Mouse (Mus musculus): Measurements from ENCODE around the gene Stx8. TPM values are rescaled to one million over a fixed set of nuclear protein-coding genes. Genes with fewer than 3 reads are reported as not detected.

Stx8 gene
- total and polyA plus RNA-seq, 2 experiments = 3.5 to 12.9 TPM

GRCm38 (mm10) chr11:68213896-68214295, 247.9 kb downstream of the Stx8 start:
- no peak for DNase-seq (ENCODE audit: extremely low read depth, low read depth, low spot score)
- 67% methylated on average over 3 of the region's 3 CpGs for WGBS
- Histone ChIP-seq H3K36me3 (ENCODE audit: control insufficient read depth, insufficient read depth, low read length) (no peaks in the 10 kb centered on the region), H3K27me3 (ENCODE audit: control insufficient read depth, insufficient read depth, low read length) (no peaks in the 10 kb centered on the region), H3K4me3 (ENCODE audit: insufficient read depth, low read depth, low read length) (no peak overlapping the region), H3K27ac (replicated peaks; ENCODE audit: insufficient read depth, low read depth, low read length) (no peak overlapping the region), H3K79me2 (ENCODE audit: control insufficient read depth, insufficient read depth, low read length) (no peaks in the 10 kb centered on the region), H3K9ac (ENCODE audit: low read depth, low read length) (no peak overlapping the region), H3K4me1 (ENCODE audit: control insufficient read depth, insufficient read depth, low read length) (no peaks in the 10 kb centered on the region)
- no peak for TF ChIP-seq POLR2A (IDR thresholded peaks at IDR 0.05; ENCODE audit: extremely low read depth, insufficient read depth, low read length)

GRCm38 (mm10) chr11:68214496-68215205, 248.7 kb downstream of the Stx8 start:
- no peak for DNase-seq (ENCODE audit: extremely low read depth, low read depth, low spot score)

GRCm38 (mm10) chr11:68215206-68215912, 249.4 kb downstream of the Stx8 start:
- H3K4me1 ChIP-seq (ENCODE audit: control insufficient read depth, insufficient read depth, low read length) = no peaks in the 10 kb centered on the region
- TF ChIP-seq POLR2A (IDR thresholded peaks at IDR 0.05; ENCODE audit: extremely low read depth, insufficient read depth, low read length) (no peak), CTCF (IDR thresholded peaks at IDR 0.05; ENCODE audit: low read depth, low read length) (no peak)
- H3K79me2 ChIP-seq (ENCODE audit: control insufficient read depth, insufficient read depth, low read length) = no peaks in the 10 kb centered on the region
- no peaks in the 10 kb centered on the region for H3K27me3 ChIP-seq (ENCODE audit: control insufficient read depth, insufficient read depth, low read length)
- no peak overlapping the region for H3K4me3 ChIP-seq (ENCODE audit: insufficient read depth, low read depth, low read length)
- no peaks in the 10 kb centered on the region for H3K36me3 ChIP-seq (ENCODE audit: control insufficient read depth, insufficient read depth, low read length)
- DNase-seq (ENCODE audit: extremely low read depth, low read depth, low spot score) = no peak
- WGBS = 48% methylated on average over 6 of the region's 6 CpGs
- H3K27ac ChIP-seq (replicated peaks; ENCODE audit: insufficient read depth, low read depth, low read length) = no peak overlapping the region
- no peak overlapping the region for H3K9ac ChIP-seq (ENCODE audit: low read depth, low read length)

More at GRCm38 (mm10) chr11:68214496-68215205, 248.7 kb downstream of the Stx8 start:
- Histone ChIP-seq H3K79me2 (ENCODE audit: control insufficient read depth, insufficient read depth, low read length) (no peaks in the 10 kb centered on the region), H3K27me3 (ENCODE audit: control insufficient read depth, insufficient read depth, low read length) (no peaks in the 10 kb centered on the region), H3K27ac (replicated peaks; ENCODE audit: insufficient read depth, low read depth, low read length) (no peak overlapping the region), H3K4me1 (ENCODE audit: control insufficient read depth, insufficient read depth, low read length) (no peaks in the 10 kb centered on the region), H3K9ac (ENCODE audit: low read depth, low read length) (no peak overlapping the region), H3K4me3 (ENCODE audit: insufficient read depth, low read depth, low read length) (no peak overlapping the region), H3K36me3 (ENCODE audit: control insufficient read depth, insufficient read depth, low read length) (no peaks in the 10 kb centered on the region)
- 74% methylated on average over 9 of the region's 9 CpGs for WGBS
- TF ChIP-seq CTCF (IDR thresholded peaks at IDR 0.05; ENCODE audit: low read depth, low read length) (no peak), POLR2A (IDR thresholded peaks at IDR 0.05; ENCODE audit: extremely low read depth, insufficient read depth, low read length) (no peak)

- Histone ChIP-seq H3K27me3 (ENCODE audit: control insufficient read depth, insufficient read depth, low read length) (no peaks in the 10 kb centered on the region), H3K4me1 (ENCODE audit: control insufficient read depth, insufficient read depth, low read length) (no peaks in the 10 kb centered on the region), H3K4me3 (ENCODE audit: insufficient read depth, low read depth, low read length) (no peak overlapping the region), H3K36me3 (ENCODE audit: control insufficient read depth, insufficient read depth, low read length) (no peaks in the 10 kb centered on the region), H3K79me2 (ENCODE audit: control insufficient read depth, insufficient read depth, low read length) (no peaks in the 10 kb centered on the region), H3K27ac (replicated peaks; ENCODE audit: insufficient read depth, low read depth, low read length) (no peak overlapping the region), H3K9ac (ENCODE audit: low read depth, low read length) (no peak overlapping the region)
- 65% methylated on average over 11 of the region's 11 CpGs for WGBS
- no peak for TF ChIP-seq POLR2A (IDR thresholded peaks at IDR 0.05; ENCODE audit: extremely low read depth, insufficient read depth, low read length)
- no peak for TF ChIP-seq CTCF (IDR thresholded peaks at IDR 0.05; ENCODE audit: low read depth, low read length)
- no peak for DNase-seq (ENCODE audit: extremely low read depth, low read depth, low spot score)
Measured at GRCm38 (mm10) chr11:68216041-68216440, 250.0 kb downstream of the Stx8 start.

GRCm38 (mm10) chr11:68220733-68221132, 254.7 kb downstream of the Stx8 start:
- Histone ChIP-seq H3K79me2 (ENCODE audit: control insufficient read depth, insufficient read depth, low read length) (no peaks in the 10 kb centered on the region), H3K36me3 (ENCODE audit: control insufficient read depth, insufficient read depth, low read length) (no peaks in the 10 kb centered on the region), H3K27ac (replicated peaks; ENCODE audit: insufficient read depth, low read depth, low read length) (no peak overlapping the region), H3K4me1 (ENCODE audit: control insufficient read depth, insufficient read depth, low read length) (no peaks in the 10 kb centered on the region), H3K4me3 (ENCODE audit: insufficient read depth, low read depth, low read length) (no peak overlapping the region), H3K27me3 (ENCODE audit: control insufficient read depth, insufficient read depth, low read length) (no peaks in the 10 kb centered on the region), H3K9ac (ENCODE audit: low read depth, low read length) (no peak overlapping the region)
- WGBS = 94% methylated on average over 4 of the region's 4 CpGs
- no peak for DNase-seq (ENCODE audit: extremely low read depth, low read depth, low spot score)
- TF ChIP-seq POLR2A (IDR thresholded peaks at IDR 0.05; ENCODE audit: extremely low read depth, insufficient read depth, low read length) (no peak), CTCF (IDR thresholded peaks at IDR 0.05; ENCODE audit: low read depth, low read length) (no peak)

- H3K4me1 ChIP-seq (ENCODE audit: control insufficient read depth, insufficient read depth, low read length) = no peaks in the 10 kb centered on the region
- H3K27me3 ChIP-seq (ENCODE audit: control insufficient read depth, insufficient read depth, low read length) = no peaks in the 10 kb centered on the region
- WGBS = 85% methylated on average over 7 of the region's 7 CpGs
- DNase-seq (ENCODE audit: extremely low read depth, low read depth, low spot score) = no peak
- H3K36me3 ChIP-seq (ENCODE audit: control insufficient read depth, insufficient read depth, low read length) = no peaks in the 10 kb centered on the region
- H3K27ac ChIP-seq (replicated peaks; ENCODE audit: insufficient read depth, low read depth, low read length) = no peak overlapping the region
- H3K79me2 ChIP-seq (ENCODE audit: control insufficient read depth, insufficient read depth, low read length) = no peaks in the 10 kb centered on the region
- no peak overlapping the region for H3K4me3 ChIP-seq (ENCODE audit: insufficient read depth, low read depth, low read length)
- TF ChIP-seq POLR2A (IDR thresholded peaks at IDR 0.05; ENCODE audit: extremely low read depth, insufficient read depth, low read length) (no peak), CTCF (IDR thresholded peaks at IDR 0.05; ENCODE audit: low read depth, low read length) (no peak)
- H3K9ac ChIP-seq (ENCODE audit: low read depth, low read length) = no peak overlapping the region
Measured at GRCm38 (mm10) chr11:68222209-68222608, 256.2 kb downstream of the Stx8 start.
